Mouse (Mus musculus) yolk sac, embryonic 10.5 days (tissue): ENCODE measurements at regions not wholly inside any gene's neighbourhood (a gene's known extent, or its start where the extent isn't known, plus 50 kb on each side); places are given as distances from the start of the nearest gene placed in this dataset.
A peak's percentile ranks its signal among the peaks of the same experiment; 100 is the strongest.

ENCODE experiments used
- DNase-seq: peaks from one replicate; pipeline ENCODE4 v3.0.0-alpha.2; 2017; ENCODE audit warnings: low spot score

DNA sequence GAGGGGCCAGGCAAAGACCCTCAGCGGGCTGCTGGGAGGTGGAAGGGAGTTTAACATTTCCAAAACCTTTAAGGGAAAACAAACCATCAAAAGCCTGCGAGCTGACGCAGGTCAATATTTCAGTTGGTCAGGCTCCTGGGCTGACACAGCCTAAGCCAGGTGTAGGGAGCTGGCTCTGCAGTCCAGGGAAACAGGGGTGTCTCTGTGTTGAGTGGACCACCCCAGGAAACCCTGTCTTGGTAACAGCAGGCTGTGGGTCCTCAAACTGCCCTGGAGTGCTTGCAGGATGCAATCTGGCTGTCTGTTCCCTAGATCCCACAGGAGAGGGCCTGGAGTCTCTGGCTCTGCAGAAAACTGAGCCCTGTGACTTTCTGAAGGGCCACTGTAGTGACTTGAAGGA is 236.2 kb upstream of the Tle3 start:
- DNase-seq, result no peak

DNA sequence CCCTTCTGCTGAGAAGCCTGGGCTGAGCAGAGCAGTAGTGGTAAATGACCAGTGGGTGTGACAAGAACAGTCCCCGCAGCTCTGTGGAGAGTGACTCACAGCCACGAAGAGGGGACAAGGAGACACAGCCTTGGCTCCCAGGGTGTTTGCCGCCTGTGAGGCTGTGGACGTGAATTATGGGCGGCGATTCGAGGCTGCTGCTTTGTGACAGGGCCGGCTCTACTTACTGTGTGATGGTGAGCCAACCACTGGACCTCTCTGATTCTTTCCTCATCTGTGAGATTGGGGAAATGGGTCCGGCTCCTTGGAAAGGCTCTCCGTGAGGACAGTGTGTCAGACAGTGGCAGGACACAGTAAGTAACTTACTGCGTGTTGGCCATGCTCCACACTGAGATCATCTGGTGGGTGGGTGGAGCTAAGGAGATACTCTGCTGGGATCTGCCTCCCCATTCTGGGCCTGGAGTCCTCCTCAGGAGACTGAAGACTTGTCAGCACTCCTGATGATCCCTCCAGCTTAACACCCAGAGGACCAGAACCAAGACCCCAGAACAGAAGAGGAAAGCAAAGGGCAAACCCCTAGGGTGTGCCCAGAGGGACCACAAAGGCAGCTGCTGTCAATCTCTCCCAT is 233.3 kb upstream of the Tle3 start:
- no peak for DNase-seq

DNA sequence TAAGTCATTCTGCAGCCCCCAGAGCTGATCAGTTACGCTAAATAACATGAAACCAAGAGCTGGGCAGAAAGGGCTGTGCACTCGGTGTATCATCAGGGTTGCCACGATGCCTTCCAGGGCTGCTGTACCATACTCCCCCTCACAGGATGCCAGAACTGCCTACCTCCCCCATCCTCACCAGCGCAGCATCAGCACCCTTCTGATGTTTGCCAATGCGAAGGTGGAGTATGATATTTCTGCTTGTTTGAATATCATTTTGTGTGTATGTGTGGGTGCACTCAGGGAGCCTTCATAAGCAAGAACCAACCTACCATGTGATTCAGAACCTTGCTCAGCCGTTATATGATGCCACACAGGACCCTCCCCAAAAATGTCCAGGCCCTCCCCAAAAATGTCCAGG is 229.1 kb upstream of the Tle3 start:
- no peak for DNase-seq

DNA sequence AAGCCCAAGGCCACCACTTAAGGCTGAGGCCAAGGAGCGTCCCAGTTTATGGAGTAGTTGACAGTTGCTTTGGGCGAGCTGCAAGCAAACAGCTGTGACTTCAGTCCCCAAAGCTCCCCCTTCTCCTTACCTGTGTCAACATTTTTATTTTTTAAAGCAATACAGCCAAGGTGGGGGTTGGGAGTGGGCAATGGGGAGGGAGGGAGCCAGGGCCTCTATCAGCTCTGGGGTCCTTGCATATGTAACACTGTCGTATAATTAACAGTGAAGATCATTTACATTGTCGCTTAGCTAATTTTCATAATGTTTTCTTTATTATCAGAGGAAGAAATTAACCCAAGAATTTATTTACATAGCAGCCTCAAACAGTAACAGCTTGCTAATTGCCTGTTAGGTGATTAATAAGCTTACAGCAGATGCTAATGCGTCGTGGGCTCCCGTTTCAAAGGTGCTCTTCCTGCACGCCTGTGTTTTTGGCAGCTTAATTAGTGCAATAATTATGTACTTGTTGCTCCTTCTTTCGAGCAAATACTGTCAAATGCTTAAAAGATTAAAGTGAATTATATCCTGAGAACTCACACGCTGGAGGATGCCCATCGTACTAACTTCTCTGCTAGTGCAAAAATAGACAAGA is 227.4 kb upstream of the Tle3 start:
- DNase-seq, result no peak

DNA sequence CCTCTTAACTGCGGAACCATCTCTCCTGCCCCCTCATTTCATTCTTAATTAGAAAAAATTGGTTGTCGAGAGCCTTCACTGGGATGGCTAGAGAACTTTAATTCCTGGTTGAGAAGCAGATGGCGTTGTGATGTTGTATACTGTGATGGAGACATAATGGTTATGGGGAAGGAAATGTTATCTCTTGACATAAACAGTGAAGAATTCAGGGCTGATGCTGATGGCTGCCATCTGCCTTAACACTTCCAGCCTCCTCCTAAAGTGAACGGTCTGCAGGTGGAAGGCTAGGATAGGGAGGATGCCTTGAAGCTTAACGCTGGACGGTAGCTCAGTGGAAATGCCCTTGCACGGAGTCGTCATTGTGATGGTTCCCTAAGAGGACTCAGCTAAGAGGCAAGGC is 226.4 kb upstream of the Tle3 start:
- no peak for DNase-seq

DNA sequence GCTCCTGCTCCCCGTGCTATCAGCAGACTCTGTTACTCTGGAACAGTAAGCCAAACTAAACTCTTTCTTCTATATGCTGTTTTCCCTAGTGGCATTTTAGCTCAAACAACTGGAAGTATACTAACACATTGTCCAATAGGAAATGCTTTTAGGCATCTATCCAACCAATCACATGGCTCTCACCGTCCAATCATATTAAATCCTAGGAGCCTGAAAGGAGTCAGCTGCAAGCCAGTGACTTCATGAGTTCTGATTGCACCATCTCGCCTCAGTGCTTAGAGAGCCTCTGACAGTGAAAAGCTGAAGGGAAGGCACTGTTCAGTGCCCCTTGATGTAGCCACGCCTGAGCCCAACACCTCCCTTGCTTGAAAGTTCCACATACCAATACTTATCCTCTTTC is 221.0 kb upstream of the Tle3 start:
- no peak for DNase-seq

DNA sequence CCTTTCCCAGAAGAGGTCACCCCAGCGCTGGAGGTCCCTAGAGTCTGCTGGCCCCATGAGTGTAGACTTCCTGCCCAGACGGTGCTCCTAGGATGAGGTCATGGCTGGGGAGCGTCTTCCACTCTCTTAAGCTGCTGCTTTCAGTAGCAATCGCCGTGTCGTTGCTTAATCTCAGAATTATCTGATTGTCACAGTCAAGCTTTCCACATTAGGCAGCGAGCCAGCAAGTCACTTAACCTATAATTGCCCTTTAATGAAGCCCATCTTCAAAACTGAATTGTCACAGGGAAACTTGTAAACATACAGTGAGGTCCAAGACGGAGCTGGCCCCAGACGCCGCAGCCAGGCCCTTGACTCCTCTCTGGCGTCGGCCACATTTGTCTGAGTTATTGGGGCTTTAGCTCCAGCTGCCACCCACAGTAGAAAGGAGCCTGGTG is 220.2 kb upstream of the Tle3 start:
- DNase-seq, result no peak

DNA sequence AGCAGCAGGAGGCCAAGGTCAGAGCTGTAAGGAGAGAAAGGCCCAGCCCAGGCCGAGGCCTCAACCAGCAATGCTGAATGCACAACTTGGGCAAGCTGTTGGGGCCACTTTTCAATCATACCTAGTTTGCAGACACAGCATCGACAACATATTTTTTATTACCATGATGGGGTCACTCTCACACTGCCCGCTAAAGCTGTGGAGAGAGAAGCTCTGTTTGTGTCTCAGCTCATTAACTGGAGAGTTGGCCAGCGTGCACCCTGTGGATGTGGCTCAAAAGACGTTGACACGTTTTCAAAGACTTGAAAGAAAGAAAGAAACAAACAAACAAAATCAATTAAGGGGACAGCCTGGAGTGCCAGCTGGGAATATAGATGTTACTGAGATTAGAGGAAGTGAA is 217.4 kb upstream of the Tle3 start:
- no peak for DNase-seq

DNA sequence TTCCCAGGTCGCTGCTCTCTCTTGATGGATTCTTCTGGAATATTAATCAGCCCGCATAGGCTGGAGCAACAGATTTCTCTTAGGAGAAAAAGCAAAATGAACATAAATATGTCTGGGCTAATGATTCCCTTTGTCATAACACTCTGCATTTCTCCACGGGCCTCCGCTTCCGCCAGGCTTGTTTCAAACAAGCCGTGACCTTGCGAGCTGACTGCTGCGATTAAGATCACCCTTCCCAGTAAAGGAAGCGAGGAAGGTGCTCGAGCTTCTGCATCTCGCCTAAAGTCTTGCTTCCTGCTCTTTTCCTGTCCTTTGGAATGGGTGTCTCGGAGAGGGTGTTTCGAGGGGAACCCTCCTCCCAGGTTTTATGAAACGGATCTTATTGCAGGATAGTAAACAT is 216.3 kb upstream of the Tle3 start:
- no peak for DNase-seq

DNA sequence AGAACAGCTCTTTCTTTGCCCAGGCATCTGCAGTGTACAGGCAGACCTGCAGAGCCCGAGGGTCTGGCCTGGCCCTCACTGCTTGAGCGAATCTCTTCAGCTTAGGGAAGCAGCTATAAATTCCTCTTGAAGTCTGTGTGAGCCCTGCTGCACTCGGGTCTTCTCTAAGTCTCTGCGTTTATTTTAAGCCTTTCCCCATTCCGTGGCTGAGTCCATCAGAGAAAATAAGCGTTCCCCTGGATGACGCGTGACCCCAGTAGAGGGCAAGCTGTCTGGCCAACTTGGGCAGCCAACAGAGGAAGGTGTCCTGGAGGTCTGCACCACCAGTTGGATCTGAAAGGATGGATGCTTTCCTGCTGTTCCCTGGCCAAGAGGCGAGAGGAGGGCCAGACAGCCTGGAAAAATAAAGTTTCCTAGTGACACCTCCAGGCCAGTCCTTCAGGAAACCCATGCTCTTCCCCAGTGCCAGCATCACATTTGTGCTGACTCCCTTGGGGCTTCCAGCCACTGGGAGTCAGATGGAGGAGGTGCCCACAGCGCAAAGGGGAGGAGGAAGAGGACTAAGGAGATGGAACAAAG is 213.9 kb upstream of the Tle3 start:
- peak; percentile 42 for DNase-seq

DNA sequence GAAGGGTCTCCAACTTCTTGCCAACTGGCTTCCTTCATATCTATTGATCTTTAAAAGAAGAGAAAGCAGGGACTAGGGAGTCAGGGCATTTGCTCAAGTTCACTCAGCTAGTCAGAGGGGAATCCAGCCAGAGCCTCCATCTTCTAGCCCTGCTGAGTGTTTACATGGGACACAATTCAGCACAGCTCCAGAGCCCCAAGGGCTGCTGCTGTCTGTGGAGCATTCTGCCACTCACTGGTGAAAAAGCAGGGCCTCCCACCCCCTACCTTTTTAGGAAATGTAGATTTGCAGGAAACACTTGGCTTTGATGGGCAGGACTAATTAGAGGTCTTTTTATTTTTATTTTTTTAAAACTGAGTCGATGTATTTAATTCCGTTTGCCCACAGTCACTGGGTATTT is 213.0 kb upstream of the Tle3 start:
- DNase-seq, result no peak

DNA sequence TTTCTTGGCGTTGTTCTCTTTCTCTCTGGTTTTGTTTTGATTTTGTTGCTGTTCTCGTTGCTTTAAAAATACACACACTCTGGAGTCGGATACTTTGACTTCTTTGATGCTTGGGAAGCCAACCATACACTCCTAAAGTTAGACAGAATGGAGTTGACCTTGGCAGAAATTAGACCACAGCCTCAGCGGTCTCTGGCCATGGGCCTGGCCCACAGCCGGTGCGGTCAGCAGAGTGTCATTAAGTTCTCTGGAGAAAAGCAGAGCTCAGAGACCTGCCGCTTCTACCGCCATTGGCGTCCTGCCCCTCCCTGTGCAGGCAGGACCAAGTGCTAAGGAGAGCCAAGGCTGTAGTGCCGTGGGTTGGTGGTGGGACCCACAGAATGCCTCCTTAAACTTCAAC is 212.6 kb upstream of the Tle3 start:
- DNase-seq, result no peak

DNA sequence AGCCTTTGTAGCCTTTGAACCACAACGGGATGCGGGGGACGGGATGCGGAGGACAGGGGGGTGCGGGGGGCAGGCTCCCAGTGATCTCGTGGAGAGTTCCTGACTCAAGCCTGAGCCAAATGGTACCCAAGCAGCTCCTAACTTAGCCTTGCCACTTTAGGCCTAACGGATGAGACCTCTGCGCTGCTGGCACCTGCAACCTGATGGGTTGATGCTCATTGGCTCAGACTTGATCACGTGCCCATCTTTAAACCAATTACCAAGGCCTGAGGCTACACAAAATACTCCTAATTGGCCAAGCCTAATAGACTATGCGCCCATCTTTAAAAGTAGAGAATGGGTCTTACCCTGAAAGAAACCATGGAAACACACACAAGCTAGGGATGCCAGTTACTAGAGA is 209.3 kb upstream of the Tle3 start:
- DNase-seq, result no peak

DNA sequence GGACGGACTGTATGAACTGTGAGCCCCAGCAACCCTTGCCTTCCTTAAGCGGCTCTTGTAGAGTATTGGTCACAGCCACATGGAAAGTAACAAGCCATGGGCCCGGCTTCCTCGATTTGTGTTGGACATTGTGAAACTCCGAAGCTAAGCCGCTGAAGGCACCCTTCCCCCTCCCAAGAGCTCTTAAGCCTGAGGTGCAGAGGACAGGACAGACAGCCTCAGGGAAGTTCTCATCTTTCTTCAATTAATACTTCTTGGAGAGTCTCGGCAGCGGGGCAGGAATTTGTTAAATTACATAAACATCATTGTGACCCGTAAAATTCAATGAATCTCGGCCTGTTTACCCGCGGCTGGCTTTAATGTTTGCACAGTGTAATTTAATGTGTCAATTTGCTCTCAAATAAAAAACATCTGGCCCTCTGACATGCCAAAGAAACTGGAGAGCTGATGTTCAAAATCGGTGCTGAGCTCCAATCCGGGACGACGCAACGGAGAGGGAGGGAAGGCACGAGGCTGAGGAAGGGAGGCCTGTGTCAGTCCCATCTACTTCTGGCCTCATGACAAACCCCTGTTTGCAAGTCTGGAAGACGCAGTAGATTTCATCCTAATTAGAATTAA is 208.4 kb upstream of the Tle3 start:
- no peak for DNase-seq

DNA sequence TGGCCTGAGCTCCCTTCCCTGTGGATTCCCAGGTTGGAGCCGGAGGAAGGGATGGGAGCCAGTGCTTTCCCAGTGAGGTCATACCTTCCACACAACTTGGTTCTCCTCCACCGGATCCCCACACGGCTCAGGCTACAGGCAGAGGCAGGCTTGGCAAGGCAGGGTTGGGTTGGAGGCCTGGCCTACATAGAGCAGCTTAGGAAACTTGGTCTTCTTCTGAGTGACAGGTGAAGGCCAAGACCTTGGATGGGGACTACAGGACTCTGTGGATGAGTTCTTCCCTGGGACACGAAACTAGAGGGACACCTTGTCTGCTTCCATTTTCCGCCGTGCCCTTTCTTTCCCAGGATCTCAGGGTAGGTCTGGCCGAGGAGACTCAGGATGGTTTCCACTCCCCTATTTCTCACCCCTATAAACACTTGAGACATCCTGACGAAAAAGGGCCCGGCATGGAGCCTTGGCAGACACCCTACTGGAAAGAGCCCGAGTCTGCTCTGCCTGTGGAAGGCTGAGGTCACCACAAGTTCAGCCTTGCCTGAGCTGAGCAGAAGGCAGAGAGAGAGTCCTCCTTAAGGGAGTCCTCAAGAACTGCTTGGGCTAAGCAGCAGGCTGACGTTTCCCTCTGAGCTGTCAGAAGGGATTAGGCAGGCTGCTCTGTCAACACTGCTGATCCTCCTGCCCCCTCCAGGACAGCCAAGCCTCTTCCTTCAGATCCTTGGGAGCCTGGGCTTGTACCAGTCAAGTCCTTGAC is 207.5 kb upstream of the Tle3 start:
- DNase-seq, result peak; percentile 63

DNA sequence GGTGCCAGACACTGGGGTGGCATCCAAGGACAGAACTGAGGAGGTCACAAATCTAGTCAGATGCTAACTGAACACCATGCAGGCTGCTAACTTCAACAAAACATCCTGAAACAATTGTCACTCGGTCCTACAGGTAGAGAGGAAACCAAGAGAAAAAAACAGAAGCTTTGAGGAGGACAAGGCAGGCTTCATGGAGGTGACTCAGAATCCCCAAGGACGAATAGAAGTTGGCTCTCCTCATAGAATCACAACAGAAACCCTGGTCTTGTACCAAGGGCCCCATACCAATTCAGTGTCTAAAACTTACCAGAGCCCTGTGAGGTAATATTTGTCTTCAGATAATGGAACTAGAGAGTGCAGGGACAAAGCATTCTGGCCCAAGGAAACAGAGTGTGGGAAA is 206.1 kb upstream of the Tle3 start:
- no peak for DNase-seq

DNA sequence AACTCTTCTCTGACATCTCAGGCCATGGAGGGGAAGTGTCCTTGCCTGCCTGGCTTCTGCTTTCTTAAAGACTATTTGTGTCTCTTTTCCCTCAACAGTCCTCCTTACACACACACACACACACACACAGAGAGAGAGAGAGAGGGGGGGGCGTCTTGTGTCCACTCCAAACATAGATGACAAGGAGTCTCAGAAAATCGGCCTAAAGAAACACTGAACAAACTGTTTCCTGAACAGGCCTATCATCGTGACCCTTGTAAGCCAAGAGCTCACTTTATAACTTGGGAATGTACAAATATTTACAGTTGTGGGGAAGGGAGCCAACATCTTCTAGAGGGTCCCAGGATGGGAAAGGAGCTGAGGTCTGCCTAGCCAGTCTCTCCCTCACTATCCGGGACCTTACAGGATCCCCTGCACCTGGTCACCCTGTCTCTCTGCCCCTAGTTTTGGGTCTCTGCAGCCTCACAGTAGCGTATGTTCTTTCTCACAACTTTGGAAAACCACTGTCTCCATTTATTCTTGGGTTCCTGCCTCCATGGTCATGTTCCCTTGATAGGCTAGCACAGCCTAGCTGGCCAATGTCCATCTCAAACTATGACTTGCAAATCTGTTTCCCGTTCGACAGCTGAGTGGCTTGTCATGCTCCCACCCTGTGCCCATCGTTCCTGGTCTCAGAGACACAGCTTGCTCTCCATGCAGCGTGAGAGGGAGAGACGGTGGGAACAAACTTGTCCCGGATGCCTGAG is 204.9 kb upstream of the Tle3 start:
- DNase-seq, result peak; percentile 48

DNA sequence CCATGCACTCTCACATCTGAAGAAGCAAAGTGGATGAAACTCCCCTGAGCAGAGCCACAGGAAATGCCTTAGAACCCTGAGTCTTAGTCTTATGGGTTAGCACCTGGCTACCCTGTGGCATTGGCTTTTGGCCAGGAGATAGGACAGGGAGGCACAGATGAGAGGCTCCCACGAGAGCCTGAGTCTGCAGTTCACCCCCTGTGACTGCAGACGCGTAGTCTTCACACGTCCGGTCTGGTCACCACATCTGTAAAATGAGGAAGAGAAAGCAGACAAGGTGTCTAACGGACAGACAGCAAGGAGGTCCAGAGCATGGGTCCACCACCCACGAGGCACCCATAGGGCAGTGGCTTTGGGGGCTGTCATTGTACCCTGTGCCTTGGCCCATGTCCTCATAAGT is 203.2 kb upstream of the Tle3 start:
- no peak for DNase-seq

DNA sequence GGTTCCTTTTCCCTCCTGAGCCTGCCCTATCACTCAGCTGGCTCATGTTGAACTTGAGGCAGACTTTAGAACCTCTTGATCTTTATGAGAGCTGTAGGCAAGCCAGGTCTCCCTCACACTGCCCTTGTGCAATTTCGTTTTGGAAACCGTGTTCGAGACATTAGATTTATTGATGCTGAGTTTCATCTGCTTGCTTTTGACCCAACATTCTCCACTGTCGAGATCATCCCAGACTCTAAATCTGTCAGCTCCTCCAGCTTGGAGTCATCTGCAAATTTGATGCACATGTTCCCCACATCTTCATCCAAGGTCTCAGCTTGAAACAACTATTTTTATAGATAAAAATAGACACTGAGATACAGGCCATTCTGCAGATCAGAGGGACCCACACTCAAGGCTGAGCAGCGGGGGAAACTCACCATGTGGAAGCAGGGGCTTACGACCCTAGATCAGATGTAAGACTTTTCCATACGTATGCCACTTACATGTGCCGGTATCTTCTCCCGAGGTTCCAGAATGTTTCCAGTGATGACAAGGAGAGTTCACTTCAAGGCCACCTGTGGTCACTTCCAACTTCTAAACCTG is 202.6 kb upstream of the Tle3 start:
- no peak for DNase-seq

DNA sequence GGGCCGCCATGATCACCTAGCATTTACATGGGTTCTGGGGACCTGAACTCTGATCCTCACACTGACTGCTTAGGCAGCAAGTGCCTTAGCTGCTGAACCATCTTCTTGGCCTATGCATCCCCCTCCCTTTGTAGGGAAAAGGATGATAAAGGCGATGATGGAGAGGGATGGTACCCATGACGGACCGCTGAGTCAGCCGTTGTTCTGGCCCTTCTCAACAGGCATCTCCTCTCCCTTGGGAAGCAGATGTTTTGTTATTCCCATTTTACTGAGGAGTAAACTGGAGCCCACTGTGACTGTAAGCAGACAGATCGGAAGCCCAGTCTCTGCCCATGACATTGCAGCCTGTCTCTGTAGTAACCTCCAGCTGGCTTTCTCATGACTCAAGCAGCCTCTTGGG is 201.2 kb upstream of the Tle3 start:
- no peak for DNase-seq

DNA sequence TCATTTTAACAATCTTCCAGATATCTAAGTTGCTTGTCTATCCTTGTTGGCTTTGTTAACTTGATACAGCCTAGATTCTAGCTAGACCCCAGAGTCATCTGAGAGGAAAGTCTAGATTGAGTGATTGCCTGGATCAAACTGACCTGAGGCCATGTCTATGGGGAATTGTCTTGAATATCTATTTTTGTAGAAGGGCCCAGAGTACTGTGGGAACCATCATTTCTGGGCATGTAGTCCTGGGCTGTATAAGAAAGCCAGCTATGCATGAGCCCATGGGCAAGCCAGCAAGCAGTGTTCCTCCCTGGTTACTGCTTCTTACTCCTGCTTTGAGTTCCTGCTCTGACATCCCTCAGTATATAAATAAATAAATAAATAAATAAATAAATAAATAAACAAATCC is 199.7 kb upstream of the Tle3 start:
- no peak for DNase-seq

DNA sequence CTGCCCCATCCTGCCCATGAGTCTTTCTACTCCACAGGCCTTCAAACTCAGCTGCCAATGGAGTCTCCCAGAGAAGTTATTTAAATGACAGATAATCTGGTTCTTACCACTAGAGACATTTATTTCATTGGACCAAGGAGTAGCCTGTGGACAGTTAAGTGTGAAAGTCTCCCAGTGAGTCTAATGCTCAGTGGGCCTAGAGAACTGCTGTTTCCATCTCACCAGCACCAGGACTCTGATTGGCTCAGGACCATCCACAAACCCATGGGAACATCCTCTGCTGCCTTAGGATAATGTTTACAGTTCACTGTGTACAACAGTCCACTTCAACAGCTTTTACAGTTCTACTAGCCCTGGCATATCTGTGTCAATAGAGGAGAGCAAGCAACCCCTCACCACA is 198.6 kb upstream of the Tle3 start:
- no peak for DNase-seq
